Mouse (Mus musculus) gastrocnemius, postnatal 36 days (tissue): ENCODE results near the gene As3mt. TPM values are rescaled to one million over a fixed set of nuclear protein-coding genes. Genes with fewer than 3 reads are reported as not detected.
A peak's percentile ranks its signal among the peaks of the same experiment; 100 is the strongest.

ENCODE experiments used
- DNase-seq, 2 experiments: peaks; one replicate each; pipeline ENCODE4 v3.0.0; 2022
- intact Hi-C: fragments of 180-260 bp; cut with DNase I; formaldehyde crosslinking; loops from one replicate; pipeline ENCODE4 v1.15.1; 2025
- long read RNA-seq, 2 experiments: library from polyadenylated mRNA; stranded (forward); transcript quantifications; one replicate each; pipeline ENCODE4 v2.0.0; 2021
- total RNA-seq, 2 experiments: library from RNA; stranded (reverse); gene quantifications; 2 replicates each; pipeline ENCODE4 v1.2.3; 2021

As3mt gene
- 10 to 100 TPM; 79.6 to 84.9 TPM for total RNA-seq
- long read RNA-seq, experiment 1, transcript As3mt-201 (11 exons, 1,736 nt), result major isoform, 56 of 101 reads
- long read RNA-seq, experiment 1, partial matches to known transcripts, result 27 of 101 reads
- long read RNA-seq, experiment 1, other reads (novel, unspliced or antisense), result 11 of 101 reads
- long read RNA-seq, experiment 2, transcript As3mt-201 (11 exons, 1,736 nt), result major isoform, 68 of 124 reads
- long read RNA-seq, experiment 2, transcript As3mt-207 (9 exons, 1,719 nt), result minor isoform, 7 of 124 reads
- long read RNA-seq, experiment 2, partial matches to known transcripts, result 33 of 124 reads
- long read RNA-seq, experiment 2, other reads (novel, unspliced or antisense), result 15 of 124 reads

- DNase-seq, result peak; percentile 75 to 76
- intact Hi-C loops, result no loop called here
These were observed at the start of gene As3mt for GRCm38 (mm10) chr19:46707296-46708151. As3mt (plus strand) TSS chr19:46707458.

GRCm38 (mm10) chr19:46658348-46658747 lies 48.9 kb upstream of the As3mt start:
- no peak for DNase-seq
- intact Hi-C loops, result no loop called here

- intact Hi-C loops, result no loop called here
- no peak for DNase-seq
These were observed 48.4 kb upstream of the As3mt start for GRCm38 (mm10) chr19:46658851-46659250.

GRCm38 (mm10) chr19:46661511-46661910 lies 45.7 kb upstream of the As3mt start:
- DNase-seq, result no peak
- intact Hi-C loops, result no loop called here

- DNase-seq, result no peak
- intact Hi-C loops, result no loop called here
These were observed 45.0 kb upstream of the As3mt start for GRCm38 (mm10) chr19:46662214-46662613.

- no peak for DNase-seq
- intact Hi-C loops, result no loop called here
These were observed 44.5 kb upstream of the As3mt start for GRCm38 (mm10) chr19:46662784-46663183.

- no peak for DNase-seq
- intact Hi-C loops, result no loop called here
These were observed 41.8 kb upstream of the As3mt start for GRCm38 (mm10) chr19:46665474-46665873.

GRCm38 (mm10) chr19:46667300-46667699 lies 40.0 kb upstream of the As3mt start:
- intact Hi-C loops, result no loop called here
- no peak for DNase-seq

- intact Hi-C loops, result no loop called here
- no peak for DNase-seq
These were observed 39.0 kb upstream of the As3mt start for GRCm38 (mm10) chr19:46668263-46668662.

- DNase-seq, result no peak
- intact Hi-C loops, result loop anchor here (5.0 kb wide), 2 partner anchors 87 to 197 kb away; no protein-coding TSS in a partner anchor
These were observed 37.5 kb upstream of the As3mt start for GRCm38 (mm10) chr19:46669802-46670201.

- DNase-seq, result peak; percentile 49 to 51
- intact Hi-C loops, result loop anchor here (5.0 kb wide), 2 partner anchors 87 to 197 kb away; no protein-coding TSS in a partner anchor
These were observed 36.6 kb upstream of the As3mt start for GRCm38 (mm10) chr19:46670691-46671090.

GRCm38 (mm10) chr19:46672766-46673418 lies 34.4 kb upstream of the As3mt start, which contains the start of gene Cyp17a1:
Cyp17a1 (minus strand) TSS chr19:46673172.
- intact Hi-C loops, result loop anchor here (1.0 to 5.0 kb wide), 3 partner anchors 67 to 194 kb away; no protein-coding TSS in a partner anchor
- DNase-seq, result no peak

- no peak for DNase-seq
- intact Hi-C loops, result no loop called here
These were observed 31.6 kb upstream of the As3mt start for GRCm38 (mm10) chr19:46675641-46676040.

- intact Hi-C loops, result no loop called here
- no peak for DNase-seq
These were observed 27.4 kb upstream of the As3mt start for GRCm38 (mm10) chr19:46679720-46680383.

GRCm38 (mm10) chr19:46689460-46690372 lies 17.5 kb upstream of the As3mt start, which contains the start of gene Borcs7:
Borcs7 (plus strand) TSS chr19:46689906.
- intact Hi-C loops, result no loop called here
- peak; percentile 78 to 84 for DNase-seq

- intact Hi-C loops, result no loop called here
- no peak for DNase-seq
These were observed 16.9 kb upstream of the As3mt start for GRCm38 (mm10) chr19:46690387-46690786.

GRCm38 (mm10) chr19:46691078-46691477 lies 16.2 kb upstream of the As3mt start:
- intact Hi-C loops, result no loop called here
- DNase-seq, result no peak

- DNase-seq, result no peak
- intact Hi-C loops, result no loop called here
These were observed 14.1 kb upstream of the As3mt start for GRCm38 (mm10) chr19:46693146-46693545.

- intact Hi-C loops, result no loop called here
- no peak for DNase-seq
These were observed 10.8 kb upstream of the As3mt start for GRCm38 (mm10) chr19:46696482-46696881.
